Mouse (Mus musculus) lung, postnatal 14 days (tissue): Measurements from ENCODE around the gene AU022252.

Experiments used
- DNase-seq: peaks from one replicate; pipeline ENCODE4 v3.0.0; 2021

The AU022252 gene

DNA sequence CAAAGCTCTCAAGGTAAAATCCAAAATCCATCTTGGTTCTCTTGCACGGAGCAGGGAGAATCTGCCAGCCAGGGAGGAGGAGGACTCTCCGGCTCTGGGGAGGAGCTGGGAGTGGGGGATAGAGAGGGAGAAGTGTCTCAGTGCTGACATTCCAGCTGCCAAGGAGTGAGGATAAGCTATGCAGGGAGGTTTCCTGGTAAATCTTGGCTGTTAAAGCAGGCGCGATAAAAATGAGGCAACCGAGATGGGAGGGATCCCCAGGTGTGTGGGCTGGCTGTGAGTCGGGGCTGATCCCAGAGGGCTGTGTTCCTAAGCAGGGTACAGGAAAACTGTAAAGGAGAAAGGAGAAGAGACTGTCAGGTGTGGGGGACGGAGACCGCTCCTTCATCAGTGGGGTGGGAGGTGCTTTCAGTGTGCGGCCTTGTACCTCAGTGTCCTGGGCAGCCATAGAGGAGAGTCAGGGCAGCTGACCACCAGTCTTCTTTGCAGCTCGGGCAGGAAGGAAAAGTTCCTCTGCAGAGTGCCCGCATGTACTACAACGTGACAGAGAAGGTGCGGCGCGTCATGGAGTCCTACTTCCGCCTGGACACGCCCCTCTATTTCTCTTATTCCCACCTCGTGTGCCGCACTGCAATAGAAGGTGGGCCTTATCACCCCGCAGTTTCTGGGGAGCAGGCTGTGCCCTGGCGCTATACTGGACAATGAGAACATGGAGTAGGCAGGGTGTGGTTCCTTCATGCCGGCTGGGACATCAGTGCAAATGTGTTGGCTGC is 12.1 kb upstream of the AU022252 start:
- DNase-seq: no peak

DNA sequence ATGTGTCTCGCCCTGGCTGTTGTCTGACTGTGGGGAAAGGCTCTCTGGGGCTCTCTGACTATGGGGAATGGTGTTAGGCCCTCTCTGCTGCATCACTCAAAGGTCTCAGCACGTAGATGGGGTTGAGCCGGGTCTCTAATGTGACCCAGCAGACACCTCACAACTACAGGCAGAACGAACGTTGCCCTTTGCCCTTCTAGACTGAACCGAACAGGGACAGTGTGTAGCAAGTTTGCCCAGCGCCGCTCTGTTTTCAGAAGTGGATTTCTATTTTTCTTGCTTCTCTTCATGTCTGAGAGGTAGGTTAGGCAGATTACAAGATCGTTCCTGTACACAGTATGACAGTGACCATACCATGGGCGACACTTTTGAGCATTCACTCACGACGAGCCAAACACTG is 10.1 kb upstream of the AU022252 start:
- DNase-seq: no peak

DNA sequence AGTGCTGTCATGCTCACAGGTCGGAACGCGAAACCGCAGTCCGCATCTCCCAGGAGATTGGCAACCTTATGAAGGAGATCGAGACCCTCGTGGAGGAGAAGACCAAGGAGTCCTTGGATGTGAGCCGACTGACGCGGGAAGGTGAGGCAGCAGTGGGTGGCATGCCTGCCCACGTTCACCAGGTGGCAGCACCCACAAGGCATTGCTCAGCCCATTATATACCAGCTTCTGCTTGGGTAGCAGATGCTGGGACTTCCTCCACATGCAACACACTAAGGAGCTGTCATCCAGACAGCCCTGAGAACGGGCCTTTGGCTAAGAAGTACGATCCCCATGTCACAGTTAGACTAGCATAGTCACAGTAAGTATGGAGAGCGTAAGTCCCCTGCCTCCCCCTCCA is 9.2 kb upstream of the AU022252 start:
- DNase-seq: peak; percentile 34

DNA sequence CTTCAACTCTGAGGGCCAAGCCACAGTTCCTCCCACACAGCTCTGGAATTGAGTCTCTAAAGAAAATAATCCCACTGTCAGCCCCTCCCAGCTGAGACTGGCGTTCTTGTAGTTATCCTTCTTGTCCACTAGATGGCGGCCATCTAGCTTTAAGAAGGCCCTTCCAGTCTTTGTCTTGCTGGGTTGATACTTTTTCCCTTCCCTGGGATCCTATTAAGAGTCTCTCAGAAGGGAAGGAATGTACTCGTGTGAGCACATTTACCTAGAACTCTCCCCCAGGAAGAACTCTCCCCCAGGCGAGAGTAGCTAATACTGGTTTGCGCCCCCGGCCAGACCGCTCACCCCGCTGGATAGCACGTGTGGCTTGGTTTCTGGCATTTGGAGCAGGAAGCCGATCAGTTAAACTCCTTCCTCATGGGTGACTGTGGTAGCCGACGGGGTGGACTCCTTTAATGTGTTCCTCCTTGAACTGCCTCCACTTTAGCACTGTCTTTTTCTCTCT is 6.7 kb upstream of the AU022252 start:
- peak; percentile 46 for DNase-seq

DNA sequence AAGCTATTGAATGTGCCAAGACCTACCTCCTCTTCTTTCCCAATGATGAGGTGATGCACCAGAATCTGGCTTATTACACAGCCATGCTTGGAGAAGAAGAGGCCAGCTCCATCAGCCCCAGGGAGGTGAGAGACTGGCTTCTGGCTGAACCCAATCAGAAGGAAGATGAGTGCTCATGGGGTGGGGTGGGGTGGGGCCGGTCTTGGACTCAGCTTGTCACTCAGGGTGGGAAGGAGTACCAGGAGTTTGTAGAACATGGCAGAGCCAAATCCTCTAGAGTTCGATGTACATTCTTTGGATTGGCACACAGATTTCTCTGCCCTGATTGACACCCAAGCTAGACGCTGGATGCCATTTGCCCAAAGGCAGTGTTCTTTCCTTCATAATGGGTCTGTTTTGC is 6.1 kb upstream of the AU022252 start:
- DNase-seq: no peak

DNA sequence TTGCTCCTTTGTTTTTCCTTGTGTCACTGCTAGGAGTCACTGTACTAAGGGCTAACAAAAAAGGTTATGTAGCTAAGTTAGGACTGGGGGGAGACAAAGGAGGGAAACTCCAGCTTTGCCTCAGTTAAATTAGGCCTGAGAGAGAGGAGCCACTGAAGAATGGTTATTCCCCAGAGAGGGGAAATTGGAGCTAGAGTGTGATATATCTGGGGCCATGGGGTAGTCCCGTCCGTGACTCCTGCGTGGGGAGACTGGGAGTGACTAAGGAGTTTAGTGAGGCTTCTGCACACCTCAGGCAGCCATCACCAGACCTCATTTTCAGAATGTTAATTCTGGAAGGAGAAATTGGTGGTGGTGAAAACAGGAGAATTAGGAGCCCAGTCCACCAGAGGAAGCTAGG is 1.8 kb upstream of the AU022252 start:
- DNase-seq: no peak

DNA sequence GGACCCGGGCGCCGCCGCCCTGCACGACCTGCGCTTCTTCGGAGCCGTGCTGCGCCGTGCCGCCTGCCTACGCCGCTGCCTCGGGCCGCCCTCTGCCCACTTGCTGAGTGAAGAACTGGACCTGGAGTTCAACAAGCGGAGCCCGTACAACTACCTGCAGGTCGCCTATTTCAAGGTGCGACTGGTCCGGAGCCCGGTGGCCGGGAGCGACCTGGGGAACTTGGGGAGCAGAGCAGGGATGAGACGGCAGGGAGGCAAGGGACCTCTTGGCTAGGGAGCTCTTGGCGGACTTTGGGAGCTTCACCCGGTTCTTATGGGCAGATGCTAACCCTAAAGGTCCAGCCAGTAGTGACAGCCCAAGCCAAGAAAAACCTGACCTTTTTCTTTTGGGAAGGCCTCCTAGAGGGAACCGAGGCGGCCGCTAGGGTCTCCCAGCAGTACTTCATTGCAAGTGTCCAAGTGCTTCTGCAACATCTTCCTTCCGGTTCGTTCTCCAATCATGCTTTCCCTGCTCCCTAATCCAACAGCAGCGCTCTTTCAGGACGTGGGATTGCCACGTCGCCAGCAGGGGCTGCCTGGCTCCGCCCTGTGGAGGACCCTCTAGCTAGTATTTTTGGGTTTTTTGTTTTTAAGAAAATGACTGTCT is 867 bp upstream of the AU022252 start:
- peak; percentile 31 for DNase-seq

DNA sequence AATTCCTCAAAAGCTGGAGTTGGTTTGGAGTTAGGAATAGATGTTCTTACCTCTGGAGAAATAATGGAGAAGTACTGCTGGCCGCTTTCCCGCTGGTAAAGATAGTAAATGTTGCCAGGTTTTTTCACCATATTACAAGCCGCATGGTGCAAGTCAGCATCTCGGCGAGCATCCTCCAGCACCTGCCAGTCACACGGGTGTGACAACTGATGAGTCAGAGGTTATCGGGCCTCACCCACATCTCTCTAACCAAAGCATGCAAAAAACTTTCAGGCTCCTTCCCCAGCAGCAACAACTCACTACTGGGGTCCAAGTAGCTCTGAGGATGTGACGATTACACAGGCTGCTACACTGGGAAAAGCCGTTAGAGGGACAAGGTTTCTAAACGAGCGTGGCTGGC is 5.8 kb downstream of the AU022252 start:
- no peak for DNase-seq

DNA sequence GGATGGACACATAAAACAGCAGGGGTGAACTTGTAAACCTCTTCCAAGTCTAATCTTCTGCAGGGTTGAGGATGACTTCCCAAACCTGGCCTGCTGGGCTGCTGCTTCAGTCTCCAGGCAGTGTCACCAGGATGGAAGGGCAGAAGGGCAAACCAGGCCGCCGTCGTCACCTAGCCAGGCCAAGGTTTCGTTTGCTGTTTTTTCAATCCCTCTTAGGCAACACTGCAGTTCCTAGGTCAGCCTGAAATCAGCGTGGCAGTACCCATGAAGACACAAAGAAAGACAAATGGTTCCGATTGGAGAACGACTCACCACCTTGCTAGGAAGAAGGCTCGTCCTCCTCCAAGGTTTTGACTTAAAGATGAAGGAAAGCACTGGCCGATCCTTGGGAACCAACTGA is 6.8 kb downstream of the AU022252 start:
- no peak for DNase-seq

DNA sequence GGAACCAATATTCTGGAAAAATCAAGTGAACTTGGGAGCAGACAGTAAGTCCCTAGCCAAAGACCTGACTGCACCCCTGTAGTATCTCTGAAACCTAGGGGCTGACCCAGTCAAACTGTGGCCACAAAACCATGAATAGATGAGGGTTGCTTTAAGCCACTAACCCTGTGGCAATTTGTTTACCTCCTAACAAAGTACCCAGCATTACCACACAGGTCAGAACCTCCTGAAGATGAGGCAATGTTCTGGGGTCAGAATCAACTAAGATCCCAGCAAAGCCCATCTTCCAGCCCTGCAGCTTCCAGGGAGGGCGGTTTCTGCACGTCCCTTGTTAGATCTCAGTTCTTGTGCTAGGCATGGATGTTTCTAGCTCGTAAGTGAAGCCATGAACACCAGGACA is 8.0 kb downstream of the AU022252 start:
- no peak for DNase-seq

DNA sequence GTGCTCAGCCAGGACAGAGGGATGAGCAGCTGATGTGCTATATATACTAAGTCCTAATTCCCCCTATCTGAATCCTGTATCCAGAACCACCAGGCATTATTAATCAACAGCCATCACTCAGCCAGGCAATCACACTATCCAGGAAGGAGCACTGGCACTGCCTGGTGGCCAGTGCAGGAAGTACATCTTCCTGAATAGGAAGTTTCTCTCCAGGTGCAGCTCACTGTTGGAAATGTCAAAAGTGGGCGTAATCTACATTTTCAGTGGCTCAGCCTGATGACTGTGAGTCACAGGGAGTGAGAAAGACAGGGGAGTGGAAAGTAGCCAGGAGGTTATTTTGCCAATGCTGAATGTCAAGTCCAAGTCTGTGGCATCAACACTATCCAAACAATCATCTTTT is 8.8 kb downstream of the AU022252 start:
- peak; percentile 17 for DNase-seq

DNA sequence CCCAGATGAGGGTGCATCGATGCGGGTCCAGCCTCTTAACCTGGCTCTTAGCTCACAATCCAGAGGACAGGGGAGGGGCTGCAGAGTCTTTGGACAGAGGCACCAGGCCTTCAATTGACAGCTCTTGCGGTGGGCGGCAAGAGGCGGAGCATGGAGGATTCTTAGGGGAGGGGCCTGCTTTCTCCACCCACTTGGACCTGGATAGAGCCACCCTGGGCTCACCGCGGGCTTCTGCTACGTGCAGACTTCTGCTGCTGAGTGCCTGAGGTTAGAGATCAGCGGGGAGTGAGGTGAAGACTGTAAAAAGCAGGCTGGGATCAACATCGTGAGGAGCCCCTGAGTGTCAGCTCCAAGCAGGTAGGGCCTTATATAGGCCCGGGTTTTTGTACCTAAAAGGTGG is 14.3 kb downstream of the AU022252 start, which contains the start of gene Tmem269:
Gene Tmem269, minus strand, starts transcription at position 49 of the 400 bp plus-strand sequence.
- DNase-seq: no peak

DNA sequence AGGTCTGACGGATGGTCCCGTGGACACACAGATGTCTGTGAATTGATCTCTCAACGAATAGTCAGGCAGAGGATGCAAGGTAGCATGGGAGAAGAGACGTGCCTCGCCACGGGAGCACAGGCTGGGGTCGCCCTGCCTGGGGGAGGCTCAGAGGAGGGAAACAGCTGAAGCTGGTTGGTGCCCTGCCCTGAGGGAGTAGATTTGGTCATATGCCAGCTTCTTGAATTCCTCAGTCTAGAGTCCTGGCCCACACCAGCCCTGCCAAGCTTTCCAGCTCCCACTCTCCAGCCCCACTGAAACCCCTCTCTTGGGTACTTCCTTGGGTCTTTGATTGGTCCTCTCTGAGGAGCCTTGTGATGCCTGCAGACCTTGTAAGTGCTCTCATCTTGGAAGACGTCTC is 15.8 kb downstream of the AU022252 start:
- DNase-seq: no peak

DNA sequence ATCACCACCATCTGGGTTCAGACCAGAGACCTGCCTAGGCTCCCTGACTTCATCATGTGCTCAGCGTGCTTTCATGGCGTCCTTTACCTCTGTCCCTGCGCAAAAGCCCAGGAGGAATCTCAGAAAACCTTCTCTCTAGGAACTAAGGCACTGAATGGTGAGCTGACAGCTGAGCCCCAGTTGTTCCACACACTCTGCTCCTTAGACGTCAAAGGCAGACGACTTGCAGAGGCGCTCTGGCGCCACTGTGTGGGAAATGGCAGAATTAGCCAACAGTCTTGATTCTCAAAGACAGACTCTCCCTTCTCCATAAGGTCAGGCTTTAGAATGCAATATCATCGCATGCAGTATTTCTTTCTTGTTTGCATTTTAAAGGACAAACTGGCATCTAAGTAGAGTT is 27.8 kb downstream of the AU022252 start:
- DNase-seq: peak; percentile 70

DNA sequence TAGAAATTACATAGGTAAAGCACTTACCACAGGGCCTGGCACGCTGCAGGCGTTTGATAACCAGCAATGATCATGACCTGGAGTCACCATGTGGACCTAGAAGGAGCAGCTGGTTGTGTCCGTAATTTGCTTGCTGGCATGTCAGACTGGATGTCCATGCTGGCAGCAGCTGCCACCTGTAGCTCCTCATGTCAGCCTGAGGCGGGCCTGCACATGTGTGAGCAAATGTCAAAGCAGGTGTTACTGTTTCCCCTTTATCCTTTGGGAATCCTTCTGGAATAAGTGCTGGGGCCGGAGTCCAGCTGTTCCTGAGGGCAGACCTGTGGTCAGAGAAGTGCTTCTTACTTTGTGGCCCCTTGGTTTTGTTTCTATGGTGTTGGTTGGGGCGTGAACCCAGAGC is 34.4 kb downstream of the AU022252 start:
- no peak for DNase-seq

DNA sequence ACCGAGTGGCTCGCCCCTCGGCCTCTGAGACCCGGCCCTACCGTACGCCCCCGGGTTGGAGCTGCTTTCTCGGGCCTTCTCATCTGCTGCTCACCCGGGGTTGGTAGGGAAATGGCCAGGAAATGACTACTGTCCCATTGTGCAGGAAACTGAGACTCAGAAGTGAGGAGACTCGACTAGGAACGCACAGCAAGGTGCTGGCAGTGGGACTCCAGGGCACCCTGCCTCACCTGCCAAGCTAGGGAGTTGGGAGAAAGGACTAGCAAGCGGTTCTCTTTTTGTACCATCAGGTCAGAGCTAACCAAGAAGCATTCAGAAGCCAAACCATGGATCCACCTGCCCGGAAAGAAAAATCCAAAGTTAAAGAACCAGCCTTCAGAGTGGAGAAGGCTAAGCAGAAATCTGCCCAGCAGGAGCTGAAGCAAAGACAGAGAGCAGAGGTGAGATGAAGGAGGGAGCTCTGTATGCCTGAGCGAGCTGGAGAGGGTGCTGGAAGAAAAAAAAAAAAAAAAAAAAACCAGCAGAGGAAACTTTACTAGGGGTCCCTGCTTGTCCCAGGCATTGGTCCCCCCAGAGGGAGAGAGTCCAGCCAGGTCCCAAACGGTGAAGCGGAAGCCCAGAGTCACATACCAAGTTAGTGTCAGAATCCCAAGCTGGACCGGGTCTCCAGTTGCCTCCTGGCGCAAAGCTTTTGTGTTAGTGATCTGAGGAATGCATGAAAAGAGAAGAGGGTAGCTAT is 36.8 kb downstream of the AU022252 start:
- DNase-seq: no peak

DNA sequence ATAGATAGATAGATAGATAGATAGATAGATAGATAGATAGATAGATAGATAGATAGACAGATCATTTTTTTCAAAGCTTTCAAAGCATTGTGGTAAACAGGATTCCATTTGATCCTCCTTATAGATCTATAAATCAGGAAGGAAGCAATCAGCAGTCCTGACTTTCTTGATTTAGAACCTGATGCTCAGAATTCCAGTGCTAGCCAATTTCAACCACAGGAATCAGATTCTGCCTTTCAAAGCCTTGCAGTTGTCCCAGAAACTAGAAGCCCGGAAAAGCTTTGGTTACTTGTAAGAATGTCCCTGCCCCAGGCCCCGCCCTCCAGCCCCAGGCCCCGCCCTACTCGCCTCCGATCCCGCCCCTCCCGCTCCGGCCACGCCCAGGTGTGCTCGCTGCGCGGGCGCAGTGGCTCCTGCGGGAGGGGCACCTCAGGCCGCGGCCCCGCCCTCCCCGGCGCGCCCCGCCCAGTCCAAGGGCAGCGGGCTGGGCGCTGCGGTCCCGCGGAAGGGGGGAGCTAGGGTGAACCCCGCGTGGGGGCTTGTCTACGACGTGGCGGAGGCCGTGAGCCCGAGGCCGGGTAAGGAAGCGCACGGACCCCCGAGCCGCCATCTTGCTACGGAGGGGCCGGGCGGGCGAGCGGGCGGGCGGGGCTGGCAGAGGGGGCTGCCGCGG is 37.5 kb downstream of the AU022252 start, which contains the start of gene Svbp:
Gene Svbp, plus strand, starts transcription at position 398 of the 673 bp plus-strand sequence.
- DNase-seq: peak; percentile 92

DNA sequence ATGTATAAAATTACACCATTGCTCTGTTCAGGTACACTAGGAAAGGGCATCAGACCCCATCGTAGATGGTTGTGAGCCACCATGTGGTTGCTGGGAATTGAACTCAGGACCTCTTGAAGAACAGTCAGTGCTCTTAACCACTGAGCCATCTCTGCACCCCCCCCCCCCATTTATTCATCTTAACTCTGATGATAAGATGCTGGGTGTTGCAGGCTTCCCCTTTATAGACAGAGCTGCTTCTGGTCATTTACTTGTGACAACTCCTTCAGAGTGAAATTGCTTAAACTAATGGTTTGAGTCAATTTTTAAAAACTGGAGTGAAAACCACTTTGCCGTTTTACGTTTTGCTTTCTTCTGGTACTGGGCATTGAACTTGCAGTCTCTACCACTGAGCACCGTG is 39.8 kb downstream of the AU022252 start:
- DNase-seq: no peak

DNA sequence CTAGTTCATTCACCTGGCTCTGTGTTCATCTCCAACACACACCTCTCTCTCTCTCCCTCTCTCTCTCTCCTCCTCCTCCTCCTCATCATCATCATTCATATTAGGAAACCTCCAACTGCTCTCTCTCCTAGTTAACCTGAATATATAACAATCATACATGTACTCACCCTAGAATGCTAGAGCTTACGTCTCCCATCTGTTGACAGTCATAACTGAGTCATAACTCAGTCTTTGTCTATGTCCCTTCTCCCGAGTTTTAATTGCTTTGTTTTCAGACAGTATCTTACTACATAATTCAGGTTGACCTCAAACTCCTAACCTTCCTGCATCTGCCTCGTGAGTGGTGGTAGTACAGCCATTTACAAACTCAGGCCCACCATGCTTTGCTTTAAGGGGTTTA is 41.2 kb downstream of the AU022252 start:
- DNase-seq: no peak

DNA sequence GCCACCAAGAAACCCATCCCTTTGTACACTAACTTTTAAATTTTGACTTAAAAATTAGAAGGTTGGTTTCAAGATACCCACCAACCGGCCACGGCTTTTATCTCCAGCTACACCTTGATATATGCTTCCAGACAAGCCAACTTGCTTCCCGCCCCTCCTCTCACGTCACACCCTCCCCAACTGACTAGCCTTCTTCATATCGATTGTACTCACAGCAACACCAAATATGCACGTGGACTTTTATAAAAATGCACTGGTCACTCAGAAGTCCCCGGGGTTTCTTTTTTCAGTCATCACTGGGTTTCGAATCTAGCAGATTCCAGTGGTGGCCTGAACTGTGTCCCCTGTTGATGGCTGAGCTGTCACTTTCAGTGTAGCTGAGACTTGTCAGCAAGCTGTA is 41.9 kb downstream of the AU022252 start:
- DNase-seq: no peak

DNA sequence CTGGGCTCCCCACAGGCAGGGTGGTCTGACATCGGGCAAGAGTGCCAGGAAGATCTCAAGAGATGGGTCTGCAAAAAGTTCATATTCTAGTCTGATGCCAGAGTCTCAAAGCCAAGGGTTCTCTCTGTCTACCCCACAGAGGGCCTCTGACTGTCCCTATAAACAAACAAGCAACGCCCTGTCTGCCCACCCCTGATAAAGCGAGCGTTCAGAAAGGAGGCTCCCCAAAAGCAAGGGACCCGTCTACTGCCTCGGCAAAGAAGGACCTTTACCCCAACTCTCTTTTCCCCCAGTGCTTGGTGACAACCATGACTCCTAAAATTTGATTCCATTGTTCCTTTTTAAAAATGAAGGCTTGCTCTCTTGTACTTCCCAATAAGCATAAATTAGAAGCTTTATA is 42.6 kb downstream of the AU022252 start, which contains the start of gene Ermap:
Gene Ermap, minus strand, starts transcription at position 148 of the 400 bp plus-strand sequence.
- no peak for DNase-seq

DNA sequence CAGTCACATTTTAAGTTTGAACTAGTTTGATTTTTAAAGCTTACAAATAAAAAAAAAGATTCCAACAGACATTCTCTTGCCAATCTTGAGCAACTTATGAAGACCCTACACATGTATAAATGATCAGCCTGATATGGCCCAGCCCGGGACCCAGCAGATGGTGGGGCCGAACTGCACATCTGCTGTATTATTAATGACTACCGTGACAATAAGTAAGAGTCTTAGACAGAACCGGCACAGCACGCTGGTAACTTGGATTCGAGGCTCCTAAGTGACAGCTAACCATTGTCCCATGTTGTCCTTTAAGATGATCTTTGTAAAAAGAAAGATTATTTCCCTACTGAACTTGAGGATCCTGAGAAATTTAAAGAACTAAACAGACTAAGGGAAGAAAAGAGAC is 43.1 kb downstream of the AU022252 start:
- DNase-seq: no peak
